Mouse (Mus musculus) hematopoietic stem cell, adult 5-6 weeks (primary cell): Measurements from ENCODE around the gene Dse. TPM values are rescaled to one million over a fixed set of nuclear protein-coding genes. Genes with fewer than 3 reads are reported as not detected.

Experiments
- ATAC-seq, 2 experiments: fragments of 125-278 bp in 1 of 2; replicated peaks in 1 of 2; 2 replicates each; pipeline ENCODE4 v1.8.0; 2016 to 2017; ENCODE audit warnings: inconsistent platforms in 2 of 2, mild to moderate bottlenecking in 2 of 2, moderate number of reproducible peaks in 2 of 2, low read depth in 1 of 2, moderate TSS enrichment in 1 of 2; ENCODE audit not compliant: low FRiP score in 2 of 2, poor library complexity in 2 of 2, severe bottlenecking in 2 of 2, insufficient read depth in 1 of 2, low TSS enrichment in 1 of 2
- total RNA-seq: library from RNA; stranded (forward); fragments of 172-1452, 232-1000 nt; gene quantifications from 2 replicates; pipeline ENCODE4 v1.2.3, GENCODE M21; 2017

Gene Dse
- total RNA-seq, 1 experiment from 2014 or later: 1.8 TPM

GRCm38 (mm10) chr10:34166971-34167370 is 40.5 kb downstream of the Dse start:
- ATAC-seq: no peak

GRCm38 (mm10) chr10:34155796-34156554 is 51.5 kb downstream of the Dse start:
- ATAC-seq: no peak

- ATAC-seq: peak in 1 of 2 experiments; percentile 62; a peak in 1 of 4 replicates
Observed at GRCm38 (mm10) chr10:34151827-34152226, 55.7 kb downstream of the Dse start.

DNA sequence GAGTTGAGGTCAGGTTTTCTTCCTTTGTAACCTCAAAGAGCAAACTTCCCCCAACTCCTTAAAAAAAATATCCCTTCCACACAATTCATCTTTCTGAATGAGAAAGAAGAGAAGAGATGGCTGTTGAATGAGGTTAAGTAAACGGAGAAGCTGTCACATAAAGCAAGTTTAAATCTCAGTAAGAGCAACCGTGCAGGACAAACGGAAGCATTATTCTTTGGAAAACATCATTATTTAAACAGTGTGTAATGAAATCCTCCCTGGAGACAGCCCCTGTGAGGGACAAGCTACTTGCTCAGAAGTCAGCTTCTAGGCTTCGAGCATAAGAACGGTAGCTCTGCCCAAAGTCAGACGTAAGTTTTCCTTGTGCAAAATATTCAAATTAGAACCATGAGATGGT is 57.1 kb downstream of the Dse start:
- ATAC-seq: no peak

GRCm38 (mm10) chr10:34149772-34150171 is 57.7 kb downstream of the Dse start:
- no peak for ATAC-seq

DNA sequence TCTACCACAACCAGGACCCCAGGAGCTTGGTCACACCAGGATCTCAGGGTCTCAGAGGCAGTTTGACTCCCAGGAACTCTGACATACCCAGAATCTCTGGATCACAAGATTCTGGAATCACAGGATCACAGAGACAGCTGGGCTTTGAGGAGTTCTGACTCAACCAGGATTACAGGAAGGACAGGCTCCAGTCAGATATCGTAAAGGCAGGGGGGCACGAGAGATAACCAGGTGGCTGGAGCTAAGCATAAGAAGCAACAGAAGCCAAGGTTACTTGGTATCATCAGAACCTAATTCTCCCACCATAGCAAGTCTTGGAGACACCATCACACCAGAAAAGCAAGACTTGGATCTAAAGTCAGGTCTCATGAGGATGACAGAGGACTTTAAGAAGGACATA is 65.8 kb downstream of the Dse start:
- ATAC-seq: no peak

DNA sequence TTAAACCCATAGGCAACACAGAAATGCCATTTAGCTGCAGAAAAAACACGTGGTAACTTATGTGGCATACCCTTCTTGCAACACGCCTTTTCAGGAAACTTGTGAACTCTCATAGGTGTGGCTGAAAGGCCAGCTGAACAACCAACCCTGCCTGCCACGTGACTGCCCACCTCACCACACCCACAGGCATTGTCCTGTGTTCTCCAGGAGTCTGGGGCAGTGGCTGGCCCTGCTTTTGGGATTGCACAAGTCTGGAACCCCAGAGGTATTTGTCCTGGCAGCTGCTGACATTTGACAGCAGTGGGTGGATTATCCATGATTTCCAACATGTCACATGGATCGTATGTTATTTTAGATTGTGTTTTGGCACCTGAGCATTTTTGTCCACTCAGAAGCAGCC is 67.7 kb downstream of the Dse start:
- no peak for ATAC-seq

GRCm38 (mm10) chr10:34138027-34138426 is 69.5 kb downstream of the Dse start:
- no peak for ATAC-seq

DNA sequence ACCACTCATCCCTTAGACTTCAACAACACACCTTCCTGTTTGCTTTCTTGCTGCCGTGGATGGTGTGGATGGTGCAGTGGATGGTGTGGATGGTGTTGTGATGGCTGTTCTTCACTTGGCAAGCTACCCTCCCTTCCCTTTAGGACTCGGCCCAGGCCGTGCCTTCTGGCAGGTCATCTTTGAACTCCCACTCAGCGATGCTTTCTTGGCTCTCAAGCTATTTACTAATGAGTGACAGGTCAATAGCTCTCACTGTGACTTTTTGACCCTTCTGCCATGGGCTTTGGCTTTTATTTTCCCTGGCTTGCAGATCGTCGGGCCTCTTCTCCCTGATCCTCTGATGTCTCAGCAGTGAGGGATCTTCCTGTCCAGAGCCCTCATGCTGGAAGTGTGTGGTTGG is 71.1 kb downstream of the Dse start:
- ATAC-seq: no peak

DNA sequence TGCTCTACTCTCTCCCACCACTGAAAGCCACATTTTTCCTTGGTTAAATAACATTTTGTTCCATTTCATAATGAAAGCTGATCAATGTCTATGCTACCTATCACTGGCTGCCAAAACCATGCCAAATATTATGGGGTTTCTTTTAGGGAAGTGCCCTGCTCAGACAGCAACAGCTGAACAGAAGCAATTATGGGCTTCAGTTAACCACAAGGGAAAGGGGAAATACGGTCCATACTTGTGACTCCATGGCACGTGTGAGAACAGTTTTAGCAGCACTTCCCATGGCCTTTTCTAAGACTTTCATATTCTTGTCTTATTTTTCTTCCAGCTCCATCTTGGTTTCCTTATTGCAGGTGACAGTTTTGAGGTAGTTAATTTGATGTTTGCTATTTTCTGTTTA is 76.2 kb downstream of the Dse start:
- ATAC-seq: peak; percentile 90

DNA sequence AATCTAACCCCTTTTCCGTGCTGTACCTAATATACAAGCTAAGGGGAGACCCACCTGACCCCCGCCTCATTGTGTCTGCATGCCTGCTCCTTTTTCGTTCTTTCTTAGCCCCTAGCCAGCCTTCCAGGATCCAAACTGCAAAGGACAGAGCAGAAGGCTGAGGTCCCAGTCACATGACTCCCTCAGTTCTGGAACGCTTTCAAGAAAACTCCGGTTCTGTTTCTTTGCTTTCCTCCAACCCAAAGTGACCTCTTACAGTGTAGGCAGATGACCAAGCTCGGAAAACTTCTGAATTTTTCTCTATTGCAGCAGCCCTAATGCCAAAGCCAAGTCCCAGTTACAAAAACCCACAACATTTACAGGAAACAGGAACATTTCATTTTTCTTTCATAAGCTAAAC is 79.1 kb downstream of the Dse start:
- no peak for ATAC-seq

- ATAC-seq: peak; percentile 23 to 29; a peak in 3 of 4 replicates
Observed at GRCm38 (mm10) chr10:34127392-34128378, 79.8 kb downstream of the Dse start, which contains the start of gene Calhm6. TSS of gene Calhm6 (minus strand) at chr10:34127984.

DNA sequence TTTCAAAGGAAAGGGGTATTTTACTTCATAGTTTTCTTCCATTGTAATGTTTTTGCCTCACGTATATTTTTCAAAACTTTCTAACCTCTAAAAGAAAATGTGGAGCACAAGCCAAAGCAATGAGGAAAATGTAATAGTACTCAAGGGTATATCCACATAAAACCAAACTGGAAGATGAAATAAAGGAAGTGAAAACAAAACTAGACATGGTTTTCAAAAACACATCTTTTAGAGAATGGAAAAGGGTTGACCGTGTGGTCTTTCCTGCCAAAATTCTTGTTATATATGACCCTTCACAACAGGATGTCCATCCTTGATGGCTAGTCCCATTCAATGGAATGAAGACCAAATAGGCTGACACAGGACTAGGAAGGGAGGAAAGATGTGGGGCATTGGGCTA is 89.1 kb downstream of the Dse start:
- no peak for ATAC-seq

DNA sequence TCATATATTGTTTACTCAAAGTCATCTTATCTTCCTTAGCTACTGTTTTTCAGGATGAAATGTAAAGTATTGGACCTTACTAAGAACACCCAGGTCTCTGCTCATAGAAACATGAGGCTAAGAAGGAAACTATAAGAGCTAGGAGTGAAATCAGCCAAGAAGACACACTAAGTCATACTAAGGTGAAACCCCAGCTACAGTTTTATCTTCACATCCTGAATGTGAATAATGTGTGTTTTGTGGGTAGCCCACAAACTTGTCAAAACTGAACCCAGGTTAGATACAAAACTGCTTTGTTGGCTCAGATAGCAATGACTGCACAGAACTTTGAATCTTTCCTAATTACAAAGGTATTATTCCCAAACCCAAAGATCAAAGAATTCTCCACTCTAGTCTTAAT is 89.7 kb downstream of the Dse start:
- ATAC-seq: no peak

- no peak for ATAC-seq
Observed at GRCm38 (mm10) chr10:34117131-34117530, 90.4 kb downstream of the Dse start.

GRCm38 (mm10) chr10:34111964-34112738 is 95.4 kb downstream of the Dse start:
- no peak for ATAC-seq

- ATAC-seq: no peak
Observed at GRCm38 (mm10) chr10:34110863-34111465, 96.6 kb downstream of the Dse start.
